Mouse (Mus musculus) fibroblast of lung, adult 2 months (primary cell): Measurements from ENCODE around the gene Hoxc11.

Experiments
- DNase-seq: peaks from one replicate; pipeline ENCODE4 v3.0.0-alpha.2; 2011; ENCODE audit warnings: low read depth

Hoxc11 gene

GRCm38 (mm10) chr15:103005308-103005707 lies 51.1 kb downstream of the Hoxc11 start:
- no peak for DNase-seq

GRCm38 (mm10) chr15:103005797-103006196 lies 51.6 kb downstream of the Hoxc11 start:
- no peak for DNase-seq

- no peak for DNase-seq
These were observed 52.1 kb downstream of the Hoxc11 start for GRCm38 (mm10) chr15:103006326-103006725.
